Mouse (Mus musculus) embryonic facial prominence, embryonic 10.5 days (tissue): Measurements from ENCODE around the gene Trappc3. TPM values are rescaled to one million over a fixed set of nuclear protein-coding genes. Genes with fewer than 3 reads are reported as not detected.
A peak's percentile ranks its signal among the peaks of the same experiment; 100 is the strongest.

Experiments used
- DNase-seq: peaks from one replicate; pipeline ENCODE4 v3.0.0-alpha.2; 2017; ENCODE audit warnings: low spot score
- H3K27ac ChIP-seq: fragments of 300-500 bp; sonication (generic); replicated peaks from 2 replicates; pipeline ENCODE4 v1.5.1; 2016; ENCODE audit warnings: mild to moderate bottlenecking
- H3K27me3 ChIP-seq: fragments of 300-500 bp; sonication (generic); replicated peaks from 2 replicates; pipeline ENCODE4 v1.6.1; 2016; ENCODE audit warnings: low read depth, mild to moderate bottlenecking; ENCODE audit not compliant: poor library complexity, severe bottlenecking
- H3K36me3 ChIP-seq: fragments of 300-500 bp; sonication (generic); replicated peaks from 2 replicates; pipeline ENCODE4 v1.6.1; 2016; ENCODE audit warnings: mild to moderate bottlenecking, moderate library complexity
- H3K4me1 ChIP-seq: fragments of 300-500 bp; sonication (generic); 2 replicates; pipeline ENCODE4 v1.6.1; 2016
- H3K4me3 ChIP-seq: fragments of 300-500 bp; sonication (generic); 2 replicates; pipeline ENCODE4 v1.5.1; 2016; ENCODE audit warnings: mild to moderate bottlenecking, moderate library complexity
- H3K9me3 ChIP-seq: fragments of 300-500 bp; sonication (generic); 2 replicates; pipeline ENCODE4 v1.6.1; 2016; ENCODE audit warnings: mild to moderate bottlenecking
- WGBS: fragments of 180-500 bp; shearing (Covaris S2); methylation state at CpG from one replicate; pipeline ENCODE4 v1.1.7; 2016; 5-methylcytosine and 5-hydroxymethylcytosine counted together
- polyA plus RNA-seq: library from polyadenylated mRNA; unstranded; fragments of >200 nt; fragmentation: Nextera tagmentation; extraction: Ambion mirVana; gene quantifications from 2 replicates; pipeline ENCODE4 v1.2.1, GENCODE M21; 2016

Gene Trappc3
- polyA plus RNA-seq, 1 experiment from 2014 or later, result 92.3 TPM

- Histone ChIP-seq H3K36me3 (peaks cover 34% of the 10 kb centered on the region), H3K27me3 (no peaks in the 10 kb centered on the region), H3K4me1 (peaks cover 82% of the 10 kb centered on the region), H3K4me3 (peak overlapping the region; percentile 92), H3K9me3 (no peaks in the 10 kb centered on the region), H3K27ac (peak overlapping the region; percentile 97)
- peak; percentile 50 for DNase-seq
- 21% methylated on average over 9 of the region's 9 CpGs for WGBS
Observed at GRCm38 (mm10) chr4:126254315-126255112, 7.6 kb upstream of the Trappc3 start.

- Histone ChIP-seq H3K27me3 (no peaks in the 10 kb centered on the region), H3K27ac (peak overlapping the region; percentile 97), H3K4me1 (peaks cover 87% of the 10 kb centered on the region), H3K36me3 (peaks cover 27% of the 10 kb centered on the region), H3K9me3 (no peaks in the 10 kb centered on the region), H3K4me3 (peak overlapping the region; percentile 92)
- DNase-seq, result peak; percentile 73
- under 1% methylated on average over 50 of the region's 50 CpGs for WGBS
Observed at GRCm38 (mm10) chr4:126255113-126256001, 6.8 kb upstream of the Trappc3 start.

- peaks cover 87% of the 10 kb centered on the region for H3K4me1 ChIP-seq
- peak within 1 kb of the TSS; percentile 97 for H3K27ac ChIP-seq
- peaks cover 18% of the 10 kb centered on the region for H3K36me3 ChIP-seq
- peak within 1 kb of the TSS; percentile 92 for H3K4me3 ChIP-seq
- peak; percentile 88 for DNase-seq
- under 1% methylated on average over 59 of the region's 59 CpGs for WGBS
- no peaks in the 10 kb centered on the region for H3K9me3 ChIP-seq
- H3K27me3 ChIP-seq, result no peaks in the 10 kb centered on the region
Observed at GRCm38 (mm10) chr4:126256131-126256791, 5.9 kb upstream of the Trappc3 start, which contains the start of gene Map7d1. Map7d1 (minus strand) TSS chr4:126256343.

- Histone ChIP-seq H3K27me3 (no peaks in the 10 kb centered on the region), H3K4me1 (peaks cover 87% of the 10 kb centered on the region), H3K36me3 (peaks cover 8% of the 10 kb centered on the region), H3K4me3 (peak overlapping the region; percentile 92), H3K27ac (peak overlapping the region; percentile 97), H3K9me3 (no peaks in the 10 kb centered on the region)
- WGBS, result 2% methylated on average over 26 of the region's 26 CpGs
- DNase-seq, result peak; percentile 65
Observed at GRCm38 (mm10) chr4:126256967-126257881, 4.9 kb upstream of the Trappc3 start.

- 20% methylated on average over 3 of the region's 3 CpGs for WGBS
- peak overlapping the region; percentile 91 for H3K27ac ChIP-seq
- DNase-seq, result peak; percentile 35
- H3K9me3 ChIP-seq, result no peaks in the 10 kb centered on the region
- peaks cover 81% of the 10 kb centered on the region for H3K4me1 ChIP-seq
- H3K4me3 ChIP-seq, result peak overlapping the region; percentile 50
- no peaks in the 10 kb centered on the region for H3K36me3 ChIP-seq
- no peaks in the 10 kb centered on the region for H3K27me3 ChIP-seq
Observed at GRCm38 (mm10) chr4:126259063-126259462, 3.1 kb upstream of the Trappc3 start.

GRCm38 (mm10) chr4:126259523-126260160 lies 2.5 kb upstream of the Trappc3 start:
- under 1% methylated on average over 15 of the region's 15 CpGs for WGBS

GRCm38 (mm10) chr4:126260520-126261201 lies 1.5 kb upstream of the Trappc3 start:
- Histone ChIP-seq H3K27me3 (no peaks in the 10 kb centered on the region), H3K9me3 (no peaks in the 10 kb centered on the region), H3K4me1 (peaks cover 68% of the 10 kb centered on the region), H3K36me3 (0 out of 2 replicates have a peak, but pooled peaks cover 5% of the 10 kb centered on the region), H3K27ac (peak overlapping the region; percentile 91), H3K4me3 (peak overlapping the region; percentile 50)
- WGBS, result 2% methylated on average over 10 of the region's 10 CpGs
- peak; percentile 85 for DNase-seq

More at GRCm38 (mm10) chr4:126259523-126260160, 2.5 kb upstream of the Trappc3 start:
- peak overlapping the region; percentile 50 for H3K4me3 ChIP-seq
- H3K27ac ChIP-seq, result peak overlapping the region; percentile 91
- peaks cover 75% of the 10 kb centered on the region for H3K4me1 ChIP-seq
- no peaks in the 10 kb centered on the region for H3K36me3 ChIP-seq
- H3K27me3 ChIP-seq, result no peaks in the 10 kb centered on the region
- no peaks in the 10 kb centered on the region for H3K9me3 ChIP-seq
- peak; percentile 90 for DNase-seq

- no peak for DNase-seq
- peaks cover 68% of the 10 kb centered on the region for H3K4me1 ChIP-seq
- H3K27ac ChIP-seq, result peak overlapping the region; percentile 91
- H3K36me3 ChIP-seq, result 0 out of 2 replicates have a peak, but pooled peaks cover 5% of the 10 kb centered on the region
- H3K27me3 ChIP-seq, result no peaks in the 10 kb centered on the region
- no peaks in the 10 kb centered on the region for H3K9me3 ChIP-seq
- 64% methylated on average over 6 of the region's 6 CpGs for WGBS
- peak overlapping the region; percentile 50 for H3K4me3 ChIP-seq
Observed at GRCm38 (mm10) chr4:126261266-126261665, 859 bp upstream of the Trappc3 start.

GRCm38 (mm10) chr4:126261675-126262074 lies 450 bp upstream of the Trappc3 start:
- H3K27me3 ChIP-seq, result no peaks in the 10 kb centered on the region
- WGBS, result 50% methylated on average over 7 of the region's 7 CpGs
- peaks cover 66% of the 10 kb centered on the region for H3K4me1 ChIP-seq
- no peaks in the 10 kb centered on the region for H3K9me3 ChIP-seq
- 0 out of 2 replicates have a peak, but pooled peaks cover 5% of the 10 kb centered on the region for H3K36me3 ChIP-seq
- H3K27ac ChIP-seq, result peak overlapping the region; percentile 91
- DNase-seq, result no peak
- peak overlapping the region; percentile 90 for H3K4me3 ChIP-seq

GRCm38 (mm10) chr4:126269292-126269691 lies 7.2 kb downstream of the Trappc3 start:
- Histone ChIP-seq H3K9me3 (no peaks in the 10 kb centered on the region), H3K36me3 (peaks cover 28% of the 10 kb centered on the region), H3K27ac (no peak overlapping the region), H3K27me3 (no peaks in the 10 kb centered on the region), H3K4me3 (no peak overlapping the region), H3K4me1 (no peaks in the 10 kb centered on the region)
- no peak for DNase-seq
- WGBS, result 83% methylated on average over 3 of the region's 3 CpGs
